ENCODE assay signal across 14 mouse cellular contexts in the genomic region with DNA sequence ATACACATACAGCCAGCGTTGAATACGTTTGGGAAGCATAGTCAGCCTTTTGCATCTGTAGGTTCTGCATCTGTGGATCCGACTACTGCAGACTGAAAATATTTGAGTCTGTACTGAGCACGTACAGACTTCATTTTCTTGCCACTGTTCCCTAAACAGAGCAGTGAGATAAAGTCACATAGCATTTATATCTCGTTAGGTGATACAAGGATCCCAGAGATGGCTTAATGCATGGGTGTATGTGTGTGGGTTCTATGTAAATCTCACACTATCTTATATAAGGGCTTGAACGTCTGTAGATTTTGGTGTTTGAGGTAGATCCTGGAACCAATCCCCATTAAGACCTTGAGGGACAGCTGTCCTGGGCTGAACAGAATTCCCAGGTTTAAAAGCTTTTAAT. TPM values are rescaled to one million over a fixed set of nuclear protein-coding genes. Genes with fewer than 3 reads are reported as not detected.
A peak's percentile ranks its signal among the peaks of the same experiment; 100 is the strongest.
DNase-seq lines count a peak whose midpoint lies in the region; ATAC-seq and TF ChIP-seq lines count a peak whose summit lies in the region.
"Had no signal": no experiment of that assay in that cellular context is flagged by ENCODE, and none has a peak within 500 bp of the region (broad histone marks: within the 10 kb centered on the region; RNA-seq: fewer than 3 reads in every experiment).

No protein-coding gene starts in this region.

- WGBS in neural tube, embryonic 12.5 days, result 83% methylated on average over 6 of the region's 6 CpGs
- whole genome bisulfite sequencing in hindbrain, postnatal 0 days, result 74% methylated on average over 6 of the region's 6 CpGs

- peak overlapping the region; percentile 31; the same call in 1 of the 2 replicates for H3K4me2 ChIP-seq in neural tube, embryonic 12.5 days (replicated peaks)
- H3K4me2 ChIP-seq in hindbrain, postnatal 0 days (ENCODE audit: low read depth, low read length), result peak overlapping the region; percentile 27; the same call in 1 of the 2 replicates
- H3K4me2 ChIP-seq: limb, embryonic 15.5 days; stomach, embryonic 15.5 days had no signal

- no peak overlapping the region for H3K9ac ChIP-seq in neural tube, embryonic 12.5 days
- no peak overlapping the region for H3K9ac ChIP-seq in hindbrain, postnatal 0 days (replicated peaks; ENCODE audit: low read length)
- H3K9ac ChIP-seq: limb, embryonic 15.5 days; stomach, embryonic 15.5 days had no signal

- H3K4me3 ChIP-seq in neural tube, embryonic 12.5 days, result no peak overlapping the region
- H3K4me3 ChIP-seq in hindbrain, postnatal 0 days (ENCODE audit: low read length), result no peak overlapping the region
- H3K4me3 ChIP-seq: limb, embryonic 15.5 days; megakaryocyte, embryonic 14.5 days; stomach, embryonic 15.5 days had no signal

- H3K27ac ChIP-seq in neural tube, embryonic 12.5 days, result no peak overlapping the region
- no peak overlapping the region for H3K27ac ChIP-seq in hindbrain, postnatal 0 days
- H3K27ac ChIP-seq: limb, embryonic 15.5 days; stomach, embryonic 15.5 days had no signal

- H3K36me3 ChIP-seq in neural tube, embryonic 12.5 days, result no peaks in the 10 kb centered on the region
- no peaks in the 10 kb centered on the region for H3K36me3 ChIP-seq in hindbrain, postnatal 0 days (ENCODE audit: insufficient read depth, low read length)
- H3K36me3 ChIP-seq: limb, embryonic 15.5 days; stomach, embryonic 15.5 days had no signal

- no peaks in the 10 kb centered on the region for H3K27me3 ChIP-seq in neural tube, embryonic 12.5 days (replicated peaks)
- H3K27me3 ChIP-seq in hindbrain, postnatal 0 days (ENCODE audit: insufficient read depth, low read length), result no peaks in the 10 kb centered on the region
- H3K27me3 ChIP-seq: limb, embryonic 15.5 days; stomach, embryonic 15.5 days had no signal

- ATAC-seq in frontal cortex, adult (ENCODE audit: low TSS enrichment), result peak; percentile 51
- ATAC-seq in neural tube, embryonic 12.5 days (ENCODE audit: low FRiP score, low read depth), result no peak
- ATAC-seq in hindbrain, postnatal 0 days, result no peak

- TF ChIP-seq CTCF in hindbrain, postnatal 0 days (IDR thresholded peaks at IDR 0.05; ENCODE audit: low read depth), result no peak

- H3K4me1 ChIP-seq in neural tube, embryonic 12.5 days, result peaks cover 31% of the 10 kb centered on the region
- peaks cover 31% of the 10 kb centered on the region for H3K4me1 ChIP-seq in hindbrain, postnatal 0 days (ENCODE audit: insufficient read depth, low read length)
- H3K4me1 ChIP-seq: stomach, embryonic 15.5 days had no signal

- no peak for DNase-seq in frontal cortex, postnatal 10 days (ENCODE audit: low spot score in 2 of 2)
- no peak for DNase-seq in neural tube, embryonic 10.5 days (ENCODE audit: extremely low spot score, low spot score)
- DNase-seq in hindbrain, postnatal 0 days (ENCODE audit: low spot score), result no peak
- DNase-seq in kidney, postnatal 25 days, result no peak
- no peak for DNase-seq in right cerebral cortex, postnatal 10 days (ENCODE audit: low spot score in 2 of 2)
- DNase-seq: gastrocnemius, postnatal 36 days; heart, postnatal 14 days; lung, postnatal 10 days; thymus, adult 2 months had no signal

- no peaks in the 10 kb centered on the region for H3K9me3 ChIP-seq in neural tube, embryonic 12.5 days
- no peaks in the 10 kb centered on the region for H3K9me3 ChIP-seq in hindbrain, postnatal 0 days (ENCODE audit: low read length)
- H3K9me3 ChIP-seq: limb, embryonic 15.5 days; megakaryocyte, embryonic 14.5 days; stomach, embryonic 15.5 days had no signal

RNA-seq across cellular contexts. Expression of gene Adcy5, which starts 10.7 kb away (rescaled TPM):
- 3.6 and 3.8 TPM in 2 replicates for polyA plus RNA-seq in neural tube, embryonic 12.5 days (2016; fragmentation: Nextera tagmentation; extraction: Ambion mirVana)
- 82.7 and 85.5 TPM in 2 replicates for total RNA-seq in hindbrain, postnatal 0 days (2014; rRNA removed)
- polyA plus RNA-seq in hindbrain, postnatal 0 days (2015; fragmentation: Nextera tagmentation; extraction: Ambion mirVana), result 5.7 and 6.3 TPM in 2 replicates
